Mouse (Mus musculus) gastrocnemius, postnatal 36 days (tissue): Measurements from ENCODE around the gene Lcn2. TPM values are rescaled to one million over a fixed set of nuclear protein-coding genes. Genes with fewer than 3 reads are reported as not detected.
"Not testable (repeated sequence)": the region's sequence is repeated elsewhere in the genome, so short reads cannot be mapped to it uniquely, and the experiment has no call there.

Source experiments
- DNase-seq, 2 experiments: peaks; one replicate each; pipeline ENCODE4 v3.0.0; 2022
- intact Hi-C: fragments of 180-260 bp; cut with DNase I; formaldehyde crosslinking; loops from one replicate; pipeline ENCODE4 v1.15.1; 2025
- total RNA-seq, 2 experiments: library from RNA; stranded (reverse); gene quantifications; 2 replicates each; pipeline ENCODE4 v1.2.3; 2021

Lcn2 gene
- total RNA-seq, 2 experiments from 2014 or later, result 1.4 to 3.7 TPM

DNA sequence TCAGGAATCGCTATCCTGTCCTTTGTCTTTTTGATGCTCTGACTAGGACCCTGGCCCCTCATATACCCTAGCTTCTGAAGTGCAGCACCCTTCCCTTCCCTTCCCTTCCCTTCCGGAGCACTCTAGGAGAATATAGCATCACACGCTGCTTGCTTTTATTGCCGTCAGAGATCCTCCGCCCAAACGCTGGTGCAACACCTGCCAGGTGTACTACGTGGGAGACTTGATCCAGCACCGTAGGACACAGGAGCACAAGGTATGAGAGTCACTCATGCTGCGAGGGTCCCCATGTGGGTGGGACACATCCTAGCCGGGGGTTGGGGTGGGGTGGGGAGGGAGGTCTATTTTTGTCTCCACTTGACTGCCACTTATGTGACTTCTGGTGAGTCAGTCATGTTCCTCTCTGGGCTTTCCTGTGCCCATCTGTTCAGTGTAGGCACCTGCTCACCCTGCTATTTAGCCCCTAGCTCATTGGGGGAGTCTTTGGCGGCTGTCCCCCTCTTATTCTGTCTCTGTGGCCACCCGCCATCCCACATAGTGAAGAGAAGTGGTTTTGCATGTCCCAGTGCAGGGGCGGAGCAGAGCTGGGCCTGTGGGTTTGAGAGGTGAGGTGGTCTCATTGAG is 12.6 kb downstream of the Lcn2 start:
- intact Hi-C loops, result no loop called here
- DNase-seq, result no peak

DNA sequence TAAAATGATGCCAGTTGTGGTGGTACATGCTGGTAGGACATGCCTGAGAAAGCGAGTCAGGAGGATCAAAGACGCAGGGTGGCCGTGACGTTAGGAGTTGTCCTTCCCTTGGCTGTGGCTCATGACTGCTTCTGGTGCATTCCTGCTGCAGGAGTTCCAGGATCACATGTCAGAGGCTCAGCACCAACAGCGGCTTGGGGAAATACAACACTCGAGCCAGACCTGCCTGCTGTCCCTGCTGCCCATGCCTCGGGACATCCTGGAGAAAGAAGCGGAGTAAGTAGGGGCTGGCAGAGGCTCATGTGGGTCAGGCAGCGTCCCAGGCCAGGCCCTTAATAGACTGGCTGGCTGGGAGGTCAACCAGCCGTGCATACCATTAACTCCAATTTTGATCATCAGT is 13.9 kb downstream of the Lcn2 start:
- intact Hi-C loops, result no loop called here
- DNase-seq, result peak in 1 of 2 experiments; percentile 42

DNA sequence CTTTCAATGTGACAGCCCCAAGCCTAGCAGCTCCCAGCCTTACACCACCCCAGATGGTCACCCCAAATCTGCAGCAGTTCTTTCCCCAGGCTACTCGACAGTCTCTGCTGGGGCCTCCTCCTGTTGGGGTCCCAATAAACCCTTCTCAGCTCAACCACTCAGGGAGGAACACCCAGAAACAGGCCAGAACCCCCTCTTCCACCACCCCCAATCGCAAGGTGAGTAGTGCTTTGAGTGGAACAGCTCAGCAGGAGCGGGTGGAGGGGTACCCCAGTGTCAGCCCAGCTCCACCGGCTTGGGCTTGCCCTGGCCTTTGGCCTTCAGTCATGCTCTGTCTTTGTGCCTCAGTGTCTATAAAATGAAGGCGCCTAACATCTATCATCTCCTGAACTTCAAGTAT is 20.7 kb downstream of the Lcn2 start:
- DNase-seq, result no peak
- intact Hi-C loops, result no loop called here

DNA sequence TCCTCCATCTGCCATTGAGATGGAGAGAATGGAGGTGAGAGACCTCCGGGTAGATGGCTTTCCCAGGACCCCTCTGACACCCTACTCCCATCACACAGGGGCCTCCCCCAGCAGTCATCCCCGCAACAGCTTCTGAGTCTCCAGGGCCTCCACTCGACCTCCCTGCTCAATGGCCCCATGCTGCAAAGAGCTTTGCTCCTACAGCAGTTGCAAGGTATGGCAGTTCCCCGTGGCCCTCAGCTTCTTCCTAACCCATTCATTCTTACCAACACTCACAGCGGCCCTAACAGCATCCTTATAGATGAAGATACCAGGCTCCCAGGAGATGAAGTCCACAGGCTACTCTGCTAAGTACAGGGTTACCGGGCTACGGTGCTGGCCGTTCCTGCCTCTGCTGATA is 23.9 kb downstream of the Lcn2 start:
- intact Hi-C loops, result no loop called here
- no peak for DNase-seq

DNA sequence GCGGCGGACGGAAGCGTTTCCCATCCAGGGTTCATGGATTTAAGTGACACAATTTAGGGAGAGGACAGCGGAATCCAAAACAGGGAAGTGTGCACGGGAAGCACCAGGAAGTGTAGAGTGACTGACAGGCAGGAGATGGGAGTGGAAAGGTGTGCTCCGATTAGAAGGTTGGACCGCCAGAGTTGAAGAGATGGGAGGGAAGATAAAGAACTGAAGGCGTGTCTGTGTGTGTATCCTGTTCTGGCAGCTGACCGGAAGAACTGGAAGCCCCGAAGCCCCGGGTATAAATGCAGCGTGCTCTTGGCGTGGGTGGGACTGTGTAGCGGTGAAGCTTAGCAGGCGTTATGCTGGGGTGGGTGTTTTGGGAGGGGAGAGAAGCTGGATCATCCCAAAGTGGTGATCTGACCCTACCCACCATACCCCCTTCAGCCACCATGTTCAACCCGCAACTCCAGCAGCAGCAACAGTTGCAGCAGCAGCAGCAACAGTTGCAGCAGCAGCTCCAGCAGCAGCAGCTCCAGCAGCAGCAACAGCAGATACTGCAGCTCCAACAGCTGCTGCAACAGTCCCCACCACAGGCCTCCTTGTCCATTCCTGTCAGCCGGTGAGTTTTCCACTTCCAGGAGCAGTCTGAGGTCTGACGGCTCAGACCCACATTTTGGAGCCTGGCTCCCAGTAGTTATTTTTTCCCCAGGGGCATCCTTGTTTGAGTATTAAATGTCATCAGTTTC is 24.5 kb downstream of the Lcn2 start:
- intact Hi-C loops, result no loop called here
- no peak for DNase-seq

DNA sequence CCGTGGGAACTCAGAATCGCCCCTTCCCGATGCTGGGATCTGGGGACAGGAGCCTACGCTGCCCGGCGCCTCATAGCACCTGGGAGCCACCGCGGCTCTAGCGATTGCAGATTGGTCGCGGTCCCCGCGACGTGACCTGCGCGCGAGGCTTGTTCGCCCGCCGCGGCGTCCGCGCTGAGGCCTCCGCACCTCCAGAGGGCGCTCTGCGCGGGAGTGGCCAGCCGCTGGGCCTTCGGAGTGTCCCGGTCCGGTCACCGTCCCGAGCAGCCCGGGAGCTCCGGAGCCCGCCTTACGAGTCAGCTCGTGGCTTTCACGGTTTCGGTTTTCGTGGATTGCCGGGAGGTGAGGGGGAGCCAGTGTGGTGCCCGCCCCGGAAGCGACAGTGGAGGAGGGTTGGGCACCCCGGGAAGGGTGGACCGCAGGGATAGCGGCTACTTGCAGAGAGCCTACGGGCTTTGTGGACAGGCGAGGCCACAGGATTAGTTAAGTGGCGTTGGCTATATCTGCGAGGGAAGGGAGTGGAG is 25.2 kb downstream of the Lcn2 start:
- intact Hi-C loops, result no loop called here
- peak; percentile 90 to 93 for DNase-seq

DNA sequence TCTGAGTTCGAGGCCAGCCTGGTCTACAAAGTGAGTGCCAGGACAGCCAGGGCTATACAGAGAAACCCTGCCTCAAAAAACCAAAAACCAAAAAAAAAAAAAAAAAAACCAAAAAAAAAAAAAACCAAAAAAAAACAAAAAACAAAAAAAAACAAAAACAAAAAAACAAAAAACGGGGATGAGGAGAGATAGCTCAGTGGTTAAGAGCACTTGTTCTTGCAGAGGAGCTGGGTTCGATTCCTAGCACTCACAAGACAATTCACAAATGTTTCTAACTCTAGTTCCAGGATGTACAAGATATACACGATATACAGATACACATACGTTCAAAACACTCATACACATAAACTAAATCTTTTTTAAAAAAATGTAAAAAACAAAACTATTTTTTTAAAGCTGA is 25.8 kb downstream of the Lcn2 start:
- intact Hi-C loops, DNase-seq: not testable (repeated sequence)

DNA sequence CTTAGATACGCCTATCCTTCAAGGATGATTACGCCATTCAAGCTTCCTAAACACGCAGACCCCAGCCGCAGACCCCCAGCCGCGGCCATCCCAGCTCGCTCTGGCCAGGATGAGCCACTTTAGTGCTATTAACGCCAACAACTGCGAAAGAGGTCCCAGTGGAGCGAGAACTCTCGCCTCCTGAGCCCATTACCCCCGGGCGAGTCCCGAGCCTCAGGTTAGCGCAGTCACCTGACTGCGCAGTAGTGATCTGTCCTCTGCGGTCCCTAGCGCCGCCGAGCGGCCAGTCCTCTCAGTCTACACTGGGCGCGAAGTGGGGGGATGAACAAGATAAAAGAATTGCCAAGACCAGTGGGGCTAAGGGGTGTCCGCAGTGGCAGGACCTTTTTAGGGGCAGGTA is 26.6 kb downstream of the Lcn2 start:
- DNase-seq, result peak; percentile 66 to 68
- intact Hi-C loops, result no loop called here

DNA sequence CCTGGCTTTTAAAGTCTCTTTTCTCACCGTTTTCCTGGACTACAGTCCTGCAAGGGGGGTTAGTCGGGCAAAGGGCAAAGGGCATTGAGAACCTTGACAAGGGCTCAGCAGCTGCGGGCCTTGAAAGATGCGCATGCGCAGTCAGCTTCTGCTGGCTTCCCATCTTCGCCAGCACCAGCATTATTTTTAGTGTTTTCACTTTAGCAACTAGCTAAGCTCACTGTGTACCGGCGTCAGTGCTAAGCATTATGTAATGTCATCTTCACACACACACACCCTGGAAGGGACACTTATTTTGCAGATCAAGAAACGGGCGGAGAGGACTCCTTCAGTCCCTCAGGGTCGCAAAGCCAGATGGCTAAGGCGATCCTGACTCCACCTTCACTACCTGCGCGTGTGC is 27.3 kb downstream of the Lcn2 start:
- DNase-seq, result peak; percentile 58 to 71
- intact Hi-C loops, result no loop called here

DNA sequence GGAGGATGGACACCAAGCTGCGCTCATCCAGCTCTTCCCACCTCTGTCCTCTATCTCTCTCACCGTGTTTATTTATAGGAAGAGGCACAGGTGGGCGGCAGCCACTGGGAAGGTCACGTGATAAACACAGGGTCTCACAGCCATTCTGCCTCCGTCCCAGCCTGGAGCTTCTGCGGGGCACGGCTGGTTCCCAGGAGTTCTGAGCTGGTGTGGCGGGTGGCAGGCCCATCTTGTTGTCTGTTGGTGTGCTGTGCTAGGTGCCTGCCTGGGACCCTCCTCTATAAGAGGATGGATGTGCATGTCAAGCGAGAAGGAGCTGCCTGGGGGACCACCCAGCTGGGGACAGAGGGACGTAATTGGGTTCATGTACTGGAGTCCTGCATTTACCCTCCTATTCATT is 29.7 kb downstream of the Lcn2 start:
- intact Hi-C loops, result loop anchor here (5.0 to 10.0 kb wide), 2 partner anchors 44 to 224 kb away; no protein-coding TSS in a partner anchor
- no peak for DNase-seq

DNA sequence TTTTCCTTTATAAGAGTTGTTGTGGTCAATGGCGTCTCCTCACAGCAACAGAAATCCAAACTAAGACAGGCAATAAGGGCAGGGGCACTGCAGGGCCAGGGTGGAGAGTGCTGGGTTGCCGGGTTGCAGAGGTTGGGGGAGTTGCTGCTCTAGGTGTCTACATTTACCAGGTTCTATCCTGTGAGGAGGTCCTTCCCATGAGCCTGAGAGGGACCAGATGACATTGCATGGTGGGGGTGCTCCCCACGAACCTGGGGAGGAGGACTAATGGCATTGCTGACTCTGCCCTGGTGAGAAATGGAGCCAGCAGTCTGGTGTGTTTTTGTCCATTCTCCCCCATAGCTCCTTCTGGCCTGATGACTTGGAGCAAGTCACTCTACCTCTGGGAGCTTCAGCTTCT is 30.3 kb downstream of the Lcn2 start:
- DNase-seq, result no peak
- intact Hi-C loops, result loop anchor here (5.0 to 10.0 kb wide), 2 partner anchors 45 to 223 kb away; no protein-coding TSS in a partner anchor

DNA sequence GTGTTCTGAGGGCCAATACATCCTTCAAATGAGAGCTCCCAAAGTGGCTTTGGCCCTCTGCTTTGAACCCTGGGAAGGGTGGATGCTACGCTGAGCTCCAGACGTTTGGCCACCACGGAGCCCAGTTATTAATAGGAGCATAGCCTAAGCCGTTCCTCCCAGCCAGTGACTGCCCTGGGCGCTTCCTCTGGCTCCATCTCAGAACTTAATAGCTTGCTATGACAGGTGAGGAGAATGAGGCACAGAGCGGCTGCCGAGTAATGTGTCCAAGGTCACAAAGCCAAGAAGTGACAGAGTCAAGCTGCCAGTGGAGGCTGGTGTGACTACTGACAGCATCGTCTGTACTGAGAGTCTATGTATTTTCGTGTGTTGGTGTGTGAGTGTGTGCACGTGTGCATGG is 31.8 kb downstream of the Lcn2 start:
- intact Hi-C loops, result loop anchor here (5.0 to 10.0 kb wide), 2 partner anchors 46 to 221 kb away; no protein-coding TSS in a partner anchor

DNA sequence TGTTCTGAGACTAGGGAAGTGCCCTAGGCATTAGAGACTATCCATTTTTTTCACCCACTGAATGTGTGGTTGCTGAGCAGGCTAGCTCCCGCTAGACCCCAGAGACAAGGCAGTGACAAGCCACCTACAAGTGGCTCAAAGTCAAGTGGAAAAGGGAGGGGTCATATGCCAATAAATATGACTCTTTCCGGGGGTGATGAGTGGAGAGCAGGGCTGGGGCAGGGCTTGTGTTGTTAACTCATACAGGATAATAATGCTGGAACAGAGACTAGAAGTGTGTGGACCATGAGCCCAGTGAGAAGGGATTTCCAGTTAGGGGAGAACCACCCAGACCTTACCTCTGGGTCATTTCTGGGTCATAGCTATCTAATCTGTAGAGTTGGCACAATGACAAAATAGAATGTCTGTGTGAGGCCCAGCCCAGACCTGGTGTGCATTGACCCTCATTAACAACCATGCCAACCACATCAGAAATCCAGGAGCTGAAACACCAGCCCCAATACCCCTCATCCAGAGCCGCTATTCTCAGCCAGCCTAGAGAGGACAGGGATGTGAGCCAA is 33.6 kb downstream of the Lcn2 start:
- intact Hi-C loops, result loop anchor here (5.0 to 10.0 kb wide), 2 partner anchors 37 to 220 kb away; no protein-coding TSS in a partner anchor
- no peak for DNase-seq

More for the DNA sequence above, 31.8 kb downstream of the Lcn2 start:
- DNase-seq, result no peak

DNA sequence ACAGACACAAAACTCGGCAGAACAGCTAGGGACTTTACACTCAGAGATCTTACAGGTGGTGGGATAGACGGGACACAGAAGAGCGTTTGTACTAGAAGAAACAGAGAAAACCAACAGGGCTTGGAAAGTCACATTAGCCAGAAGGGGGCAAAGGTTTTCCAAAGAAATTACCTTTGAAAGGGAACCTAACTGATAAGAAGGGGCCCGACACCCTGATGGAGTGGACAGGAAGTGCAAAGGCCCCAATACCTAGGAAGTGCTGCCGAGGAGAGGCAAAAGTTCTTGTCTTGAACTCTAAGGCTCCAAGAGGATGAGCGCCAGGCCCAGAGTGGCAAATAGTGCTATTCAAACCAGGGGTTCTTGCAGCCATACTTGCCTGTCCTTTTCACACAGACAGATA is 34.2 kb downstream of the Lcn2 start:
- intact Hi-C loops, result loop anchor here (5.0 to 10.0 kb wide), 2 partner anchors 37 to 219 kb away; no protein-coding TSS in a partner anchor

DNA sequence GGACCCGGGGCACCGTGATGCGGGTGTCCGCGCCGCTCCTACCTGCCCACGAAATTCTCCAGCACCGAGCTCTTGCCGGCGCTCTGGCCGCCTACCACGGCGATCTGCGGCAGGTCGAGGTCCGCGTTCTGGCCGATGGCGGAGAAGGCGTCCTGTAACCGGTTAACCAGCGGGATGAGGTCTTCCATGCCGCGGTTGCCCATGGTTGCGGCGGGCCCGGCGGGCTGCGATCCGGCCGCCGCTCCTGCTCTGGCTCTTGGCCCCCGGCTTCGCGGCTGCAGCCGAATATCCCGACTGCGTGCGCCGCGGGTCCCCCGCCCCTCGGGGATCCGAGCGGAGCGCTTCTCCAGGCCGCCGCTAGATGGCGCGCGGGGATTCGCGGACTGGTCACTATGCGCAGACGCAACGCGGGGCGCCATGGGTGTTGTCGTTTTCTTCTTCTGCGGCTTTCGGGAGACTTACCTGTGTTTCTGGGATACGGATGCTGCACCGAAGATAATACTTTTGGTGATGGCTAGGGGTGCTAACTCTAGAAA is 35.0 kb downstream of the Lcn2 start, which contains the start of gene Dnm1:
Gene Dnm1, minus strand, starts transcription at position 332 of the 536 bp plus-strand sequence.
- peak; percentile 86 to 92 for DNase-seq
- intact Hi-C loops, result loop anchor here (5.0 to 10.0 kb wide), 2 partner anchors 36 to 218 kb away; no protein-coding TSS in a partner anchor

More for the DNA sequence above, 34.2 kb downstream of the Lcn2 start:
- no peak for DNase-seq

DNA sequence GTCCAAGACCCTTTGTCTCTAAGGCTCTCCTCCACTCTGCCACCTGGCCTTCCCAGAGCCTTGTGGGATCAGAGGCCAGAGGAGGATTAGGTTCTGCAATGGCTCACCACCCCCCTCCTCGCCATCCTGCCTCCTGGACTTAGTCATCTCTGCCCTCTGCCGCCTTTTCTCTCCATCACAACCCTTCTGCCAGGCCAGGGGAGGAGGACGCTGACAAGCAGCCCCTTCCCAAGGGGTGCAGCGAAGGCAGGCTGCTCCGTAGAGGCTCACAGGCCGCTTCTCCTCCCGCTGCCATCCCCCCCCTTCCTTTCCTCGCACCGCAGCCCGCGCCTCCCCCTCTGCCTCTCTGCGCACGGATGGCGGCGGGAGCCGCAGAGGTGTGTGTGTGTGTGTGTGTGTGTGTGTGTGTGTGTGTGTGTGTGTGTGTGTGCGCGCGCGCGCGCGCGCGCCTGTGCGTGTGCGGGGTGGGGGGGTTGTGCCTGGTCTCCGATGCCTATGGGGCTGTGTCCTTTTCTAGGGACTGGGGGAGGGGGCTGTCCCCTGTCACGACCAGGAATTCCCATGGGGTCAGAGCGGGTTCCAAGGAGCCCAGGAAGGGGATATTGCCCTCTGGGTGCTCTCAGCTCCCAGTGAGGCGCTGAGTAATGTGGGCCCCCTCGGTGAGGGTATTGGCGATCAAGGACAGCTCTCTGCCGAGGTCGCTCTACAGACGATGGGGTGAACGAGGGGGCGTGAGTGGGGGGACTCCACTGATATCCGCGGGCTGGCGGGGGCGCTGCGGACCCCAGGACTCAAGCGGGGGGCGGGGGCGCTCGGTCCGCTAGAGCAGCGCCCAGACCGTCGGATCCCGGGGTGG is 35.7 kb downstream of the Lcn2 start, which contains the start of gene Ciz1:
Gene Ciz1, plus strand, starts transcription at position 177 of the 856 bp plus-strand sequence.
- intact Hi-C loops, result loop anchor here (5.0 to 10.0 kb wide), 2 partner anchors 35 to 218 kb away; no protein-coding TSS in a partner anchor
- no peak for DNase-seq

DNA sequence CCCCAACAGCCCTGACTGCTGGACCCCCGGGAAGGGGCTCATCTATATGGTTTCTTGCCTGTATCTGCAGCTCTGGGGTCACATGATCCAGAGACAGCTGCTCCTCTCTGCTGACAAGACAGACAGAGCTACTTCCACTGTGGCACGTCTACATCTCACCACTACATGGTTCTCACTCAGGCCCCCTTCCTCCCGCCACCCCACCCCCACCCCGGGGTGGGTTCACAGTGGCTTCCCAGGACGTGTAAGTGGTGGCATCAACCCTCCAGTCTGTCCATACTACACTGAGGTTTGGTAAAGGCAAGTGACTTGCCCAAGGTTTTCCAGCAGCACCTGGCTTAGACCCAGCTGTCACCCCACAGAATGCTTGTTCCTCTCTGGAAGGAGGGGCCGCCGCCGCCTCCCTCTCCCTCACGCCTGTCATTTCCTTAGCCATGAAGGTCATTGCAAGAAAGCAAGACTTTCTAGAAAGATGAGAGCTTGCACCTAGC is 36.5 kb downstream of the Lcn2 start:
- intact Hi-C loops, result loop anchor here (5.0 to 10.0 kb wide), 2 partner anchors 34 to 217 kb away; no protein-coding TSS in a partner anchor
- DNase-seq, result no peak

DNA sequence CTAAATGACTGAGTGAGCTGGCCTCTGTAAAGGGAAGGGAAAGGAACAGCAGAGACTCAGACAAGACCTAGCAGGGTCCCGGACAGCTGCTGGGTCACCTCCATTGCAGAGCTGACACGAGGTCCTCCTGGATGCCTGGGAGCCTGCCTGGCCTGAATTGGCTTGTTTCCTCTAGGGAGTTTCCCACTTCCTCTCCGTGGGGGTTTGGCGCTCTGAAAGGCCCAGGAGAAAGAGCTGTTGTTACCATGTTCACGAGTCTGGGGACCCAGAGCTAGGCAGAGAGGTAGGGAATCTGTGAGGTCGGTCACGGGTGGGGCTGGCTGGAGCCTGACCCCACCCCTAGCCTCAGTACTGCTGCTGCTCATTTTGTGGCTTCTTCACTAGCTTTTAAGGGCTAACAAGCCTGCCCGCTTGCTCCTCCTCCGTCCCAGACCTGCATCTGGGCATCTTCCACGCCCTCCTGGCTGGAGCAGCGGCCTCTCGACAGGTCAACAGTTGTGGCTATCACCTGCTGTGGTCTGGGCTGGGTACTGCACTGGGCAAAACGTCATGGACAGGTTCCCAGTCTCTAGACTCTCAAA is 37.5 kb downstream of the Lcn2 start:
- no peak for DNase-seq
- intact Hi-C loops, result loop anchor here (5.0 to 10.0 kb wide), 2 partner anchors 33 to 216 kb away; no protein-coding TSS in a partner anchor
